Mouse (Mus musculus): Measurements from ENCODE around the gene Gm3029. TPM values are rescaled to one million over a fixed set of nuclear protein-coding genes. Genes with fewer than 3 reads are reported as not detected.
"Not testable (repeated sequence)": the region's sequence is repeated elsewhere in the genome, so short reads cannot be mapped to it uniquely, and the experiment has no call there.

The Gm3029 gene
- total RNA-seq (2012; rRNA removed) (not detected in 2 replicates), polyA plus RNA-seq (2012; ENCODE audit: insufficient read depth in 1 of 2, insufficient read length in 2 of 2, low read depth in 1 of 2, low replicate concordance in 2 of 2, missing spikeins in 1 of 2) (not detected)

GRCm38 (mm10) chr14:3931456-3931855 lies at the start of gene Gm3029:
Gene Gm3029, plus strand, starts transcription at chr14:3931756.
- not testable (repeated sequence) for H3K27ac ChIP-seq (ENCODE audit: control insufficient read depth, low read depth, low read length); H3K9me3 ChIP-seq (replicated peaks; ENCODE audit: insufficient read depth, low read length); H3K9ac ChIP-seq (ENCODE audit: control insufficient read depth, low read depth, low read length, poor library complexity, severe bottlenecking); H3K27me3 ChIP-seq (ENCODE audit: control insufficient read depth in 1 of 2, insufficient read depth in 2 of 2, low read length in 2 of 2); H3K36me3 ChIP-seq (ENCODE audit: control insufficient read depth in 1 of 2, insufficient read depth in 2 of 2, low read length in 2 of 2); H3K4me3 ChIP-seq (ENCODE audit: control insufficient read depth in 1 of 2, insufficient read depth in 1 of 2, low read depth in 2 of 2, low read length in 2 of 2); DNase-seq (ENCODE audit: low read depth, low spot score); H3K4me1 ChIP-seq (ENCODE audit: control insufficient read depth in 1 of 2, insufficient read depth in 2 of 2, low read length in 2 of 2); H3K79me2 ChIP-seq (ENCODE audit: control insufficient read depth, insufficient read depth, low read length, poor library complexity)

DNA sequence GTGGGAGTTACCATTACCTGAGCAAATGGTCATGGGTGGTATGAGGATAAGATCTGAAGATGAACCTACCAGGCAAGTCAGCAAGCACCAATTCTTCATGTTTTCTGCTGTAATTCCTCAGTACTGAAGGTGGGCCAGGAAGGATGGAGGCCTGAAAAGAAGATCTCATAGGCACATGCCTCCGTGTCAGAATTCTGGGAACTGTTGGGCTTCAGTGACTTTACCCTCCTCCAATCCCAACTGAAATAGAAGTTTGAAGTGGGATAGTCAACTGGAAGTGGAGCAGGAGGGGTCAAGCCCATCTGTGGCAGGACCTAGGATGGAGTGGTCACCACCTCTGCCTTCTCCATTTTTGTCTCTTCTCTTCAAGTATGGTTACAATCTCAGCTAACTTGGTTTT lies 47.7 kb upstream of the Gm3029 start, which contains the start of gene Gm2916:
TSS of gene Gm2916 (plus strand) at position 301 of the 400 bp plus-strand sequence.
- not testable (repeated sequence) for H3K27me3 ChIP-seq (ENCODE audit: control insufficient read depth in 1 of 2, insufficient read depth in 2 of 2, low read length in 2 of 2)

GRCm38 (mm10) chr14:3963247-3963646 lies 31.7 kb downstream of the Gm3029 start, which contains the start of gene Gm3095:
Gene Gm3095, plus strand, starts transcription at chr14:3963547.
- H3K27me3 ChIP-seq (ENCODE audit: control insufficient read depth in 1 of 2, insufficient read depth in 2 of 2, low read length in 2 of 2); H3K36me3 ChIP-seq (ENCODE audit: control insufficient read depth in 1 of 2, insufficient read depth in 2 of 2, low read length in 2 of 2); DNase-seq (ENCODE audit: low read depth, low spot score); H3K4me1 ChIP-seq (ENCODE audit: control insufficient read depth in 1 of 2, insufficient read depth in 2 of 2, low read length in 2 of 2); H3K9ac ChIP-seq (ENCODE audit: control insufficient read depth, low read depth, low read length, poor library complexity, severe bottlenecking); H3K4me3 ChIP-seq (ENCODE audit: control insufficient read depth in 1 of 2, insufficient read depth in 1 of 2, low read depth in 2 of 2, low read length in 2 of 2); H3K9me3 ChIP-seq (replicated peaks; ENCODE audit: insufficient read depth, low read length); H3K27ac ChIP-seq (ENCODE audit: control insufficient read depth, low read depth, low read length); H3K79me2 ChIP-seq (ENCODE audit: control insufficient read depth, insufficient read depth, low read length, poor library complexity): not testable (repeated sequence)

More for the DNA sequence above, 47.7 kb upstream of the Gm3029 start, which contains the start of gene Gm2916:
- H3K9me3 ChIP-seq (replicated peaks; ENCODE audit: insufficient read depth, low read length); H3K4me3 ChIP-seq (ENCODE audit: control insufficient read depth in 1 of 2, insufficient read depth in 1 of 2, low read depth in 2 of 2, low read length in 2 of 2); H3K36me3 ChIP-seq (ENCODE audit: control insufficient read depth in 1 of 2, insufficient read depth in 2 of 2, low read length in 2 of 2); H3K79me2 ChIP-seq (ENCODE audit: control insufficient read depth, insufficient read depth, low read length, poor library complexity); H3K4me1 ChIP-seq (ENCODE audit: control insufficient read depth in 1 of 2, insufficient read depth in 2 of 2, low read length in 2 of 2); H3K27ac ChIP-seq (ENCODE audit: control insufficient read depth, low read depth, low read length); DNase-seq (ENCODE audit: low read depth, low spot score); H3K9ac ChIP-seq (ENCODE audit: control insufficient read depth, low read depth, low read length, poor library complexity, severe bottlenecking): not testable (repeated sequence)

Other genes with a start within 250 kb of the Gm3029 start
- gene Gm3043, start 243.0 kb upstream of the Gm3029 start, total RNA-seq (2012; rRNA removed): not detected in 2 replicates
- not detected for gene Gm3043, start 243.0 kb upstream of the Gm3029 start, polyA plus RNA-seq (2012; ENCODE audit: insufficient read depth in 1 of 2, insufficient read length in 2 of 2, low read depth in 1 of 2, low replicate concordance in 2 of 2, missing spikeins in 1 of 2)
- not detected in 2 replicates for gene Gm3002, start 121.7 kb upstream of the Gm3029 start, total RNA-seq (2012; rRNA removed)
- not detected for gene Gm3002, start 121.7 kb upstream of the Gm3029 start, polyA plus RNA-seq (2012; ENCODE audit: insufficient read depth in 1 of 2, insufficient read length in 2 of 2, low read depth in 1 of 2, low replicate concordance in 2 of 2, missing spikeins in 1 of 2)
- gene Gm3033, start 85.5 kb upstream of the Gm3029 start, total RNA-seq (2012; rRNA removed): not detected in 2 replicates
- not detected for gene Gm3033, start 85.5 kb upstream of the Gm3029 start, polyA plus RNA-seq (2012; ENCODE audit: insufficient read depth in 1 of 2, insufficient read length in 2 of 2, low read depth in 1 of 2, low replicate concordance in 2 of 2, missing spikeins in 1 of 2)
- not detected in 2 replicates for gene Gm2916, start 47.6 kb upstream of the Gm3029 start, total RNA-seq (2012; rRNA removed)
- gene Gm2916, start 47.6 kb upstream of the Gm3029 start, polyA plus RNA-seq (2012; ENCODE audit: insufficient read depth in 1 of 2, insufficient read length in 2 of 2, low read depth in 1 of 2, low replicate concordance in 2 of 2, missing spikeins in 1 of 2): not detected
- gene Gm3095, start 31.8 kb downstream of the Gm3029 start, total RNA-seq (2012; rRNA removed): not detected in 2 replicates
- not detected for gene Gm3095, start 31.8 kb downstream of the Gm3029 start, polyA plus RNA-seq (2012; ENCODE audit: insufficient read depth in 1 of 2, insufficient read length in 2 of 2, low read depth in 1 of 2, low replicate concordance in 2 of 2, missing spikeins in 1 of 2)
- not detected in 2 replicates for gene Gm3099, start 66.6 kb downstream of the Gm3029 start, total RNA-seq (2012; rRNA removed)
- gene Gm3099, start 66.6 kb downstream of the Gm3029 start, polyA plus RNA-seq (2012; ENCODE audit: insufficient read depth in 1 of 2, insufficient read length in 2 of 2, low read depth in 1 of 2, low replicate concordance in 2 of 2, missing spikeins in 1 of 2): not detected
- not detected in 2 replicates for gene Gm5796, start 92.2 kb downstream of the Gm3029 start, total RNA-seq (2012; rRNA removed)
- not detected for gene Gm5796, start 92.2 kb downstream of the Gm3029 start, polyA plus RNA-seq (2012; ENCODE audit: insufficient read depth in 1 of 2, insufficient read length in 2 of 2, low read depth in 1 of 2, low replicate concordance in 2 of 2, missing spikeins in 1 of 2)
- not detected in 2 replicates for gene Gm3115, start 152.4 kb downstream of the Gm3029 start, total RNA-seq (2012; rRNA removed)
- not detected for gene Gm3115, start 152.4 kb downstream of the Gm3029 start, polyA plus RNA-seq (2012; ENCODE audit: insufficient read depth in 1 of 2, insufficient read length in 2 of 2, low read depth in 1 of 2, low replicate concordance in 2 of 2, missing spikeins in 1 of 2)
- gene Gm8108, start 178.8 kb downstream of the Gm3029 start, total RNA-seq (2012; rRNA removed): not detected in 2 replicates
- gene Gm8108, start 178.8 kb downstream of the Gm3029 start, polyA plus RNA-seq (2012; ENCODE audit: insufficient read depth in 1 of 2, insufficient read length in 2 of 2, low read depth in 1 of 2, low replicate concordance in 2 of 2, missing spikeins in 1 of 2): not detected
- gene Gm3127, start 233.3 kb downstream of the Gm3029 start, total RNA-seq (2012; rRNA removed): not detected in 2 replicates
- not detected for gene Gm3127, start 233.3 kb downstream of the Gm3029 start, polyA plus RNA-seq (2012; ENCODE audit: insufficient read depth in 1 of 2, insufficient read length in 2 of 2, low read depth in 1 of 2, low replicate concordance in 2 of 2, missing spikeins in 1 of 2)